Mouse (Mus musculus) right cerebral cortex, adult 18-20 months (tissue): Measurements from ENCODE around the gene Kdm2b.

Experiments
- DNase-seq: peaks from one replicate; pipeline ENCODE4 v3.0.0; 2022; ENCODE audit warnings: mixed read lengths

The Kdm2b gene

GRCm38 (mm10) chr5:122970056-122970455, 19.6 kb downstream of the Kdm2b start:
- DNase-seq, result no peak

GRCm38 (mm10) chr5:122968322-122968721, 21.3 kb downstream of the Kdm2b start:
- DNase-seq, result peak; percentile 61

GRCm38 (mm10) chr5:122965427-122965826, 24.2 kb downstream of the Kdm2b start:
- peak; percentile 26 for DNase-seq

- no peak for DNase-seq
These were observed 24.8 kb downstream of the Kdm2b start for GRCm38 (mm10) chr5:122964853-122965252.

GRCm38 (mm10) chr5:122961905-122962304, 27.7 kb downstream of the Kdm2b start:
- DNase-seq, result no peak

- DNase-seq, result no peak
These were observed 30.2 kb downstream of the Kdm2b start for GRCm38 (mm10) chr5:122959391-122959790.

- no peak for DNase-seq
These were observed 33.6 kb downstream of the Kdm2b start for GRCm38 (mm10) chr5:122956059-122956458.

- peak; percentile 34 for DNase-seq
These were observed 37.5 kb downstream of the Kdm2b start for GRCm38 (mm10) chr5:122951913-122952641.

GRCm38 (mm10) chr5:122951056-122951912, 38.3 kb downstream of the Kdm2b start:
- peak; percentile 43 for DNase-seq

GRCm38 (mm10) chr5:122950329-122950953, 39.2 kb downstream of the Kdm2b start:
- peak; percentile 68 for DNase-seq

- no peak for DNase-seq
These were observed 40.5 kb downstream of the Kdm2b start for GRCm38 (mm10) chr5:122949101-122949500.

- DNase-seq, result no peak
These were observed 42.1 kb downstream of the Kdm2b start for GRCm38 (mm10) chr5:122947534-122947933.

- no peak for DNase-seq
These were observed 50.9 kb downstream of the Kdm2b start for GRCm38 (mm10) chr5:122938676-122939075.

GRCm38 (mm10) chr5:122937958-122938540, 51.6 kb downstream of the Kdm2b start:
- DNase-seq, result no peak

- no peak for DNase-seq
These were observed 52.6 kb downstream of the Kdm2b start for GRCm38 (mm10) chr5:122937031-122937430.

- no peak for DNase-seq
These were observed 53.8 kb downstream of the Kdm2b start for GRCm38 (mm10) chr5:122935810-122936209.

- DNase-seq, result no peak
These were observed 58.6 kb downstream of the Kdm2b start for GRCm38 (mm10) chr5:122930991-122931390.

- DNase-seq, result no peak
These were observed 61.3 kb downstream of the Kdm2b start for GRCm38 (mm10) chr5:122928293-122928692.

GRCm38 (mm10) chr5:122927703-122928102, 61.9 kb downstream of the Kdm2b start:
- no peak for DNase-seq

GRCm38 (mm10) chr5:122927092-122927491, 62.5 kb downstream of the Kdm2b start:
- DNase-seq, result no peak

- DNase-seq, result no peak
These were observed 63.3 kb downstream of the Kdm2b start for GRCm38 (mm10) chr5:122926341-122926740.

GRCm38 (mm10) chr5:122925534-122925958, 64.1 kb downstream of the Kdm2b start:
- peak; percentile 62 for DNase-seq

GRCm38 (mm10) chr5:122923871-122924465, 65.7 kb downstream of the Kdm2b start:
- DNase-seq, result no peak
